Mouse (Mus musculus): ENCODE measurements around the gene Sec61a2. TPM values are rescaled to one million over a fixed set of nuclear protein-coding genes. Genes with fewer than 3 reads are reported as not detected.
A peak's percentile ranks its signal among the peaks of the same experiment; 100 is the strongest.

Gene Sec61a2
- 10 to 100 TPM; 98.7 to 99.1 TPM for total RNA-seq (2021)
- long read RNA-seq, experiment 1, transcript Sec61a2-202 (12 exons, 2,448 nt): major isoform, 30 of 43 reads
- long read RNA-seq, experiment 1, partial matches to known transcripts: 7 of 43 reads
- long read RNA-seq, experiment 1, other reads (novel, unspliced or antisense): 6 of 43 reads
- long read RNA-seq, experiment 2, transcript Sec61a2-202 (12 exons, 2,448 nt): major isoform, 41 of 58 reads
- long read RNA-seq, experiment 2, partial matches to known transcripts: 7 of 58 reads
- long read RNA-seq, experiment 2, other reads (novel, unspliced or antisense): 10 of 58 reads

GRCm38 (mm10) chr2:5894843-5895570, at the start of gene Sec61a2:
Gene Sec61a2 (minus strand): TSS chr2:5895432.
- peak within 1 kb of the TSS; percentile 89 for H3K4me3 ChIP-seq
- peak; percentile 40 for TF ChIP-seq CTCF (conservative IDR thresholded peaks at IDR 0.05)
- H3K27ac ChIP-seq: peak within 1 kb of the TSS; percentile 95
- DNase-seq (ENCODE audit: low spot score in 2 of 2): peak; percentile 99 to 100

DNA sequence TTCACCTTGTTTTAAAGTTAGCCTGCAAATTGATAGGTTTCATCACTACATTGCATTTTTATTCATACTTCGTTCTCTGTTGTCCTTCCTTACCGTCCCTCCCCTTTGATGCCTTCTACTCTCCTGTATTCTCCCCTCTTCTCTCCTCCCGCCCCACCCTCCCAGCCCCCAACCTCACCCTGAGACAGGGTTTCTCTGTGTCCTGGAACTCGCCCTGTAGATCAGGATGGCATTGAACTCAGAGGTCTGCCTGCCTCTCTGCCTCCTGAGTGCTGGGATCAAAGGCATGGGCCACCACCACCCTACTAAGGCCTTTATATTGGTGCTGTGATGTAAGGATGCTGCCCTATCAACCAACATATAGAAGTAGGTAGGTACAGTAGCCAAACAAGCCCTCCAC, 47.8 kb upstream of the Sec61a2 start:
- peak overlapping the region; percentile 86 for H3K27ac ChIP-seq
- H3K4me3 ChIP-seq: peak overlapping the region; percentile 76
- no peak for DNase-seq (ENCODE audit: low spot score in 2 of 2)
- TF ChIP-seq CTCF (conservative IDR thresholded peaks at IDR 0.05): no peak

- DNase-seq (ENCODE audit: low spot score in 2 of 2): peak; percentile 66 to 72
- TF ChIP-seq CTCF (conservative IDR thresholded peaks at IDR 0.05): peak; percentile 64
- Histone ChIP-seq H3K27ac (peak within 1 kb of the TSS; percentile 86), H3K4me3 (peak within 1 kb of the TSS; percentile 76)
Observed at GRCm38 (mm10) chr2:5942416-5943032, 47.3 kb upstream of the Sec61a2 start, which contains the start of gene Dhtkd1. Gene Dhtkd1 (minus strand): TSS chr2:5942792.

- Histone ChIP-seq H3K4me3 (peak overlapping the region; percentile 76), H3K27ac (peak overlapping the region; percentile 86)
- no peak for DNase-seq (ENCODE audit: low spot score in 2 of 2)
- no peak for TF ChIP-seq CTCF (conservative IDR thresholded peaks at IDR 0.05)
Observed at GRCm38 (mm10) chr2:5941861-5942415, 46.7 kb upstream of the Sec61a2 start.

DNA sequence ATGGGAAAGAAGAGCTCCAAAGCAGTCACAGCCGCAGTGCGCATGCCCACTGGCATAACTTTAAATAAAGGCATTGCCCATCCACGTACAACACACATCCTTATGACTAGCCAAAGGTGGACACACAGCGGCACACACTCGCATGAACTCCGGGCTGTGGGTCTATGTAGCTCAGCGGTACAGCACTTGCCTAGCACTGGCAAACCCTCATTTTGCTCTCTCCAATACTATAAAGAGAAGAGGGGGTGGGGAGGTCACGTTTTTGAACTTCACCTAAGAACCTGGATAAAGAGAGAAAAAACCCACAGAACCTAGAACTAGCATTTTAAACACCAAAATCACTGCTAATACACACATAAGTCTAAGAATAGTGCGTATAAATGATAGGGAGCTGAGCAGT, 45.7 kb upstream of the Sec61a2 start:
- no peak overlapping the region for H3K4me3 ChIP-seq
- DNase-seq (ENCODE audit: low spot score in 2 of 2): no peak
- no peak for TF ChIP-seq CTCF (conservative IDR thresholded peaks at IDR 0.05)

GRCm38 (mm10) chr2:5939911-5940310, 44.7 kb upstream of the Sec61a2 start:
- H3K27ac ChIP-seq: no peak overlapping the region
- no peak for TF ChIP-seq CTCF (conservative IDR thresholded peaks at IDR 0.05)
- H3K4me3 ChIP-seq: no peak overlapping the region
- DNase-seq (ENCODE audit: low spot score in 2 of 2): no peak

More for the DNA sequence above, 45.7 kb upstream of the Sec61a2 start:
- no peak overlapping the region for H3K27ac ChIP-seq

- no peak for DNase-seq (ENCODE audit: low spot score in 2 of 2)
- Histone ChIP-seq H3K4me3 (no peak overlapping the region), H3K27ac (no peak overlapping the region)
- TF ChIP-seq CTCF (conservative IDR thresholded peaks at IDR 0.05): no peak
Observed at GRCm38 (mm10) chr2:5939319-5939718, 44.1 kb upstream of the Sec61a2 start.

DNA sequence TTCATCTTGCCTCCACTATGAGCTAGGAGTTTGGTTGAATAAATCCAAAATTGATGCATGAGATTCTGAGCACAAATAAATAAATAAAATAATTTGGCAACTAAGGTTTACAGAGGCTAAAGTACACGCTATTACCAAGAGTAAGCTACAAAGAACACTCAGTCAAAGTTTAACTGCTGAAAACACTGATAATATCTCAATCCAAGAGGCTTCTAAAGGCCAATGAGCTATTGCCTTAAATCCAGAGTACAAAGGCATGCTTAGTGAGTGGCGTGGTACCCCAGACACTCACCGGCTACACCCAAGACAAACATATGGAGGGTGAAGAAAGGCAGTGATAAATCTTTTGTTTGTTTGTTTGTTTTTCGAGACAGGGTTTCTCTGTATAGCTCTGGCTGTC, 41.3 kb upstream of the Sec61a2 start:
- no peak for TF ChIP-seq CTCF (conservative IDR thresholded peaks at IDR 0.05)
- Histone ChIP-seq H3K27ac (no peak overlapping the region), H3K4me3 (no peak overlapping the region)
- no peak for DNase-seq (ENCODE audit: low spot score in 2 of 2)

GRCm38 (mm10) chr2:5936068-5936467, 40.8 kb upstream of the Sec61a2 start:
- TF ChIP-seq CTCF (conservative IDR thresholded peaks at IDR 0.05): no peak
- H3K27ac ChIP-seq: no peak overlapping the region
- DNase-seq (ENCODE audit: low spot score in 2 of 2): no peak
- H3K4me3 ChIP-seq: no peak overlapping the region

DNA sequence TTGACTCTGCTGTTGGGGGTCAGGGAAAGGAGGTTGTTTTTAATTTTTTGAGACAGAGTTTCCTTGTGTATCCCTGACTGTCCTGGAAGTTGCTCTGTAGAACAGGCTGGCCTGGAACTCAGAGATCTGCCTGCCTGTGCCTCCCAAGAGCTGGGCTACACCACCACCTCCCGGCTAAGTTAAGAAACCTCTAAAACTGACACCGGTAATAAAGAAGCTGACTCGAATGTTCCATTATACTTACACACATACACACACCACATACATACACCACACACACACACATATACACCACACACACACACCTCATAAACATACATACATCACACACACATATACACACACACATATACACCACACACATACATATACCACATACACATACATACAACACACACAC, 39.7 kb upstream of the Sec61a2 start:
- Histone ChIP-seq H3K27ac (no peak overlapping the region), H3K4me3 (no peak overlapping the region)
- DNase-seq (ENCODE audit: low spot score in 2 of 2): no peak
- no peak for TF ChIP-seq CTCF (conservative IDR thresholded peaks at IDR 0.05)

- TF ChIP-seq CTCF (conservative IDR thresholded peaks at IDR 0.05): no peak
- no peak overlapping the region for H3K4me3 ChIP-seq
- DNase-seq (ENCODE audit: low spot score in 2 of 2): no peak
- H3K27ac ChIP-seq: no peak overlapping the region
Observed at GRCm38 (mm10) chr2:5931938-5932337, 36.7 kb upstream of the Sec61a2 start.

- TF ChIP-seq CTCF (conservative IDR thresholded peaks at IDR 0.05): no peak
- Histone ChIP-seq H3K4me3 (no peak overlapping the region), H3K27ac (no peak overlapping the region)
- DNase-seq (ENCODE audit: low spot score in 2 of 2): no peak
Observed at GRCm38 (mm10) chr2:5930291-5931054, 35.2 kb upstream of the Sec61a2 start.

Measured in layer of hippocampus, adult 2 months (tissue).